9 mouse cellular contexts compared by ENCODE assay signal in genomic region chr1:59609458-59609857, GRCm38 (mm10).
DNase-seq lines count a peak whose midpoint lies in the region; ATAC-seq and TF ChIP-seq lines count a peak whose summit lies in the region.
"Had no signal": no experiment of that assay in that cellular context is flagged by ENCODE, and none has a peak within 500 bp of the region (broad histone marks: within the 10 kb centered on the region; RNA-seq: fewer than 3 reads in every experiment).

No protein-coding gene starts in this region.

- no peaks in the 10 kb centered on the region for H3K4me1 ChIP-seq in heart, postnatal 0 days (ENCODE audit: control insufficient read depth, insufficient read depth)
- H3K4me1 ChIP-seq in brown adipose tissue, adult 24 weeks (ENCODE audit: control insufficient read depth, insufficient read depth, insufficient read length, low read length), result peaks cover 3% of the 10 kb centered on the region
- H3K4me1 ChIP-seq in stomach, postnatal 0 days (replicated peaks; ENCODE audit: control insufficient read depth, insufficient read depth), result no peaks in the 10 kb centered on the region
- 0 out of 2 replicates have a peak, but pooled peaks cover 6% of the 10 kb centered on the region for H3K4me1 ChIP-seq in forebrain, embryonic 12.5 days
- H3K4me1 ChIP-seq: neural tube, embryonic 15.5 days had no signal

- no peak overlapping the region for H3K4me3 ChIP-seq in heart, postnatal 0 days (ENCODE audit: low read depth, low read length)
- H3K4me3 ChIP-seq in brown adipose tissue, adult 24 weeks (ENCODE audit: insufficient read depth, low read depth, low read length), result no peak overlapping the region
- H3K4me3 ChIP-seq in stomach, postnatal 0 days (ENCODE audit: low read depth, low read length), result no peak overlapping the region
- H3K4me3 ChIP-seq in forebrain, embryonic 12.5 days (replicated peaks), result no peak overlapping the region
- H3K4me3 ChIP-seq: neural tube, embryonic 15.5 days had no signal

- no peak overlapping the region for H3K4me2 ChIP-seq in heart, postnatal 0 days (ENCODE audit: low read depth, low read length)
- no peak overlapping the region for H3K4me2 ChIP-seq in stomach, postnatal 0 days (replicated peaks; ENCODE audit: low read depth)
- H3K4me2 ChIP-seq in forebrain, embryonic 12.5 days, result no peak overlapping the region
- H3K4me2 ChIP-seq: neural tube, embryonic 15.5 days had no signal

- H3K9me3 ChIP-seq in heart, postnatal 0 days (replicated peaks; ENCODE audit: control insufficient read depth, low read length), result no peaks in the 10 kb centered on the region
- H3K9me3 ChIP-seq in stomach, postnatal 0 days (ENCODE audit: control insufficient read depth, low read length), result no peaks in the 10 kb centered on the region
- no peaks in the 10 kb centered on the region for H3K9me3 ChIP-seq in forebrain, embryonic 12.5 days
- H3K9me3 ChIP-seq: neural tube, embryonic 15.5 days had no signal

- no peak for ATAC-seq in heart, postnatal 0 days (ENCODE audit: insufficient read depth, low read depth)
- ATAC-seq in stomach, postnatal 0 days (ENCODE audit: low FRiP score, low TSS enrichment), result no peak
- ATAC-seq in forebrain, embryonic 12.5 days (ENCODE audit: low FRiP score), result no peak

- H3K9ac ChIP-seq in heart, postnatal 0 days (replicated peaks; ENCODE audit: low read depth, low read length), result no peak overlapping the region
- no peak overlapping the region for H3K9ac ChIP-seq in stomach, postnatal 0 days (ENCODE audit: low read length)
- no peak overlapping the region for H3K9ac ChIP-seq in forebrain, embryonic 12.5 days
- H3K9ac ChIP-seq: neural tube, embryonic 15.5 days had no signal

- 0 out of 2 replicates have a peak overlapping the region, but pooled peaks have one; percentile 33 for H3K27ac ChIP-seq in heart, postnatal 0 days (ENCODE audit: low read depth)
- peak overlapping the region; percentile 64 for H3K27ac ChIP-seq in brown adipose tissue, adult 24 weeks (replicated peaks; ENCODE audit: low read depth, low read length)
- H3K27ac ChIP-seq in stomach, postnatal 0 days (replicated peaks), result peak overlapping the region; percentile 56
- no peak overlapping the region for H3K27ac ChIP-seq in forebrain, embryonic 12.5 days
- H3K27ac ChIP-seq: neural tube, embryonic 15.5 days had no signal

- H3K36me3 ChIP-seq in heart, postnatal 0 days (replicated peaks; ENCODE audit: control insufficient read depth, insufficient read depth, low read length), result no peaks in the 10 kb centered on the region
- no peaks in the 10 kb centered on the region for H3K36me3 ChIP-seq in stomach, postnatal 0 days (ENCODE audit: control insufficient read depth, insufficient read depth, low read length)
- H3K36me3 ChIP-seq in forebrain, embryonic 12.5 days (replicated peaks), result no peaks in the 10 kb centered on the region
- H3K36me3 ChIP-seq: neural tube, embryonic 15.5 days had no signal

- TF ChIP-seq CTCF in heart, postnatal 0 days (IDR thresholded peaks at IDR 0.05; ENCODE audit: low read depth), result 0 out of 2 replicates have a peak, but pooled peaks have one; percentile 6
- peak; percentile 56 for TF ChIP-seq CTCF in stomach, postnatal 0 days (IDR thresholded peaks at IDR 0.05; ENCODE audit: low read depth)

- no peak for TF ChIP-seq EP300 in heart, postnatal 0 days (IDR thresholded peaks at IDR 0.05; ENCODE audit: low read depth)
- TF ChIP-seq EP300 in stomach, postnatal 0 days (optimal IDR thresholded peaks at IDR 0.05), result no peak

- no peaks in the 10 kb centered on the region for H3K27me3 ChIP-seq in heart, postnatal 0 days (ENCODE audit: control insufficient read depth, insufficient read depth, low read length)
- H3K27me3 ChIP-seq in stomach, postnatal 0 days (ENCODE audit: control insufficient read depth, insufficient read depth, low read length), result no peaks in the 10 kb centered on the region
- no peaks in the 10 kb centered on the region for H3K27me3 ChIP-seq in forebrain, embryonic 12.5 days
- H3K27me3 ChIP-seq: neural tube, embryonic 15.5 days had no signal

- DNase-seq in heart, postnatal 0 days (ENCODE audit: low spot score), result no peak
- DNase-seq in heart, postnatal 4 days, result no peak
- peak; percentile 30 for DNase-seq in thymus, postnatal 14 days
- DNase-seq in thymus, postnatal 36 days, result no peak
- DNase-seq in stomach, postnatal 0 days (ENCODE audit: low spot score), result no peak
- no peak for DNase-seq in urinary bladder, postnatal 25 days (ENCODE audit: low spot score)

- WGBS in heart, postnatal 0 days, result 74% methylated on average over 4 of the region's 4 CpGs
- WGBS in stomach, postnatal 0 days, result 77% methylated on average over 4 of the region's 4 CpGs
- WGBS in forebrain, embryonic 12.5 days, result 83% methylated on average over 4 of the region's 4 CpGs
